Mouse (Mus musculus) CH12.LX (cell line): ENCODE data around the gene Fam71f1. TPM values are rescaled to one million over a fixed set of nuclear protein-coding genes. Genes with fewer than 3 reads are reported as not detected.
"Not testable (repeated sequence)": the region's sequence is repeated elsewhere in the genome, so short reads cannot be mapped to it uniquely, and the experiment has no call there.

Experiments
- DNase-seq: peaks from one replicate; pipeline ENCODE4 v3.0.0-alpha.2; 2013; ENCODE audit errors: extremely low read depth
- H3K27ac ChIP-seq: 2 replicates; pipeline ENCODE4 v1.5.1; 2012; ENCODE audit warnings: low read depth, mild to moderate bottlenecking, control low read depth, moderate library complexity; ENCODE audit not compliant: insufficient read depth
- H3K27me3 ChIP-seq: replicated peaks from 2 replicates; pipeline ENCODE3; 2012; ENCODE audit warnings: inconsistent platforms
- H3K36me3 ChIP-seq, 2 experiments: replicated peaks in 1 of 2; 2 replicates each; pipeline versions ENCODE3 to v1.6.1; 2012; ENCODE audit warnings: inconsistent platforms in 1 of 2, low read length in 1 of 2, mild to moderate bottlenecking in 1 of 2, mixed read lengths in 1 of 2, moderate library complexity in 1 of 2; ENCODE audit not compliant: control insufficient read depth in 1 of 2, insufficient read depth in 1 of 2
- H3K4me1 ChIP-seq, 2 experiments: 2 replicates each; pipeline ENCODE4 v1.6.1; 2012; ENCODE audit warnings: inconsistent platforms in 1 of 2, moderate library complexity in 1 of 2; ENCODE audit not compliant: insufficient read depth in 2 of 2, control insufficient read depth in 1 of 2
- H3K4me2 ChIP-seq: 2 replicates; pipeline ENCODE4 v1.6.1; 2012; ENCODE audit warnings: low read depth, mild to moderate bottlenecking, control low read depth; ENCODE audit not compliant: poor library complexity, insufficient read depth, severe bottlenecking
- H3K4me3 ChIP-seq, 3 experiments: fragments of 150-350 bp in 1 of 3; sonication (generic) in 1 of 3; replicated peaks in 1 of 3; 2 replicates each; pipeline versions ENCODE3 to v1.5.1; 2011 to 2012; ENCODE audit warnings: low read depth in 2 of 3, low read length in 2 of 3, mild to moderate bottlenecking in 2 of 3, moderate library complexity in 2 of 3, control low read depth in 1 of 3, improper control_type of control experiment in 1 of 3, inconsistent platforms in 1 of 3, mixed read lengths in 1 of 3; ENCODE audit not compliant: poor library complexity in 1 of 3
- H3K79me2 ChIP-seq: replicated peaks from 2 replicates; pipeline ENCODE4 v1.6.1; 2012; ENCODE audit warnings: mild to moderate bottlenecking, moderate library complexity; ENCODE audit not compliant: control insufficient read depth, poor library complexity, insufficient read depth, severe bottlenecking; ENCODE audit errors: extremely low read depth
- H3K9ac ChIP-seq: 2 replicates; pipeline ENCODE4 v1.6.1; 2012; ENCODE audit warnings: low read depth, mild to moderate bottlenecking, control low read depth, moderate library complexity; ENCODE audit not compliant: insufficient read depth
- H3K9me3 ChIP-seq: replicated peaks from 2 replicates; pipeline ENCODE3; 2012; ENCODE audit warnings: low read length, inconsistent platforms, mixed read lengths
- BHLHE40 ChIP-seq: IDR thresholded peaks from 2 replicates; pipeline ENCODE4 v1.6.1; 2011; ENCODE audit warnings: mild to moderate bottlenecking, low read depth, low read length, improper control_type of control experiment
- CHD2 ChIP-seq: IDR thresholded peaks from 2 replicates; pipeline ENCODE4 v1.6.1; 2011; ENCODE audit warnings: low read length, improper control_type of control experiment
- E2F4 ChIP-seq: IDR thresholded peaks from 2 replicates; pipeline ENCODE4 v1.6.1; 2011; ENCODE audit warnings: low read depth, low read length, improper control_type of control experiment; ENCODE audit not compliant: insufficient replicate concordance
- ETS1 ChIP-seq: conservative IDR thresholded peaks from 2 replicates; pipeline ENCODE4 v1.6.1; 2012; ENCODE audit warnings: low read depth, mild to moderate bottlenecking, inconsistent platforms, low read length, improper control_type of control experiment, moderate library complexity
- GABPA ChIP-seq: IDR thresholded peaks from 2 replicates; pipeline ENCODE4 v1.6.1; 2012; ENCODE audit warnings: low read depth, low read length, improper control_type of control experiment, inconsistent platforms; ENCODE audit not compliant: insufficient replicate concordance
- HCFC1 ChIP-seq: IDR thresholded peaks from 2 replicates; pipeline ENCODE4 v1.6.1; 2012; ENCODE audit warnings: low read depth, mild to moderate bottlenecking, inconsistent platforms, low read length, improper control_type of control experiment
- IRF4 ChIP-seq: IDR thresholded peaks from 2 replicates; pipeline ENCODE4 v1.6.1; 2014; ENCODE audit warnings: low read depth, mild to moderate bottlenecking, inconsistent platforms, low read length, improper control_type of control experiment
- JUN ChIP-seq: IDR thresholded peaks from 2 replicates; pipeline ENCODE4 v1.6.1; 2011; ENCODE audit warnings: low read depth, mild to moderate bottlenecking, low read length, improper control_type of control experiment, moderate library complexity; ENCODE audit not compliant: insufficient read depth
- KAT2A ChIP-seq: IDR thresholded peaks from 2 replicates; pipeline ENCODE4 v1.6.1; 2012; ENCODE audit warnings: low read length, improper control_type of control experiment, inconsistent platforms; ENCODE audit not compliant: insufficient replicate concordance
- MAX ChIP-seq: IDR thresholded peaks from 2 replicates; pipeline ENCODE4 v1.6.1; 2011; ENCODE audit warnings: low read length, improper control_type of control experiment
- MAZ ChIP-seq: IDR thresholded peaks from 2 replicates; pipeline ENCODE4 v1.6.1; 2012; ENCODE audit warnings: low read depth, mild to moderate bottlenecking, inconsistent platforms, low read length, improper control_type of control experiment, moderate library complexity
- MXI1 ChIP-seq: IDR thresholded peaks from 2 replicates; pipeline ENCODE4 v1.6.1; 2011; ENCODE audit warnings: mild to moderate bottlenecking, low read depth, low read length, improper control_type of control experiment
- MYC ChIP-seq: IDR thresholded peaks from 2 replicates; pipeline ENCODE4 v1.6.1; 2011; ENCODE audit warnings: low read depth, mild to moderate bottlenecking, improper control_type of control experiment, low read length
- POLR2A ChIP-seq: IDR thresholded peaks from 2 replicates; pipeline ENCODE4 v1.6.1; 2011; ENCODE audit warnings: low read depth, mild to moderate bottlenecking, improper control_type of control experiment, low read length
- POLR2AphosphoS2 ChIP-seq: IDR thresholded peaks from 2 replicates; pipeline ENCODE4 v1.6.1; 2011; ENCODE audit warnings: low read depth, low read length, improper control_type of control experiment
- RCOR1 ChIP-seq: conservative IDR thresholded peaks from 2 replicates; pipeline ENCODE4 v1.6.1; 2012; ENCODE audit warnings: low read depth, mild to moderate bottlenecking, inconsistent platforms, low read length, improper control_type of control experiment
- SIN3A ChIP-seq: IDR thresholded peaks from 2 replicates; pipeline ENCODE4 v1.6.1; 2012; ENCODE audit warnings: low read length, improper control_type of control experiment, inconsistent platforms
- SMC3 ChIP-seq: IDR thresholded peaks from 2 replicates; pipeline ENCODE4 v1.6.1; 2011; ENCODE audit warnings: low read depth, low read length, improper control_type of control experiment
- TBP ChIP-seq: conservative IDR thresholded peaks from 2 replicates; pipeline ENCODE4 v1.6.1; 2011; ENCODE audit warnings: low read depth, low read length, improper control_type of control experiment
- UBTF ChIP-seq: IDR thresholded peaks from 2 replicates; pipeline ENCODE4 v1.6.1; 2012; ENCODE audit warnings: low read depth, mild to moderate bottlenecking, inconsistent platforms, low read length, improper control_type of control experiment, moderate library complexity
- USF2 ChIP-seq: conservative IDR thresholded peaks from 2 replicates; pipeline ENCODE4 v1.6.1; 2011; ENCODE audit warnings: low read depth, low read length, improper control_type of control experiment
- ZKSCAN1 ChIP-seq: IDR thresholded peaks from 2 replicates; pipeline ENCODE4 v1.6.1; 2012; ENCODE audit warnings: low read depth, inconsistent platforms, low read length, improper control_type of control experiment, borderline replicate concordance
- ZMIZ1 ChIP-seq: IDR thresholded peaks from 2 replicates; pipeline ENCODE4 v1.6.1; 2012; ENCODE audit warnings: low read depth, mild to moderate bottlenecking, inconsistent platforms, low read length, improper control_type of control experiment
- dilution Hi-C: fragments of 300-500 bp; cut with MboI; formaldehyde crosslinking; loops from 2 replicates; pipeline ENCODE4 v1.14.3; 2020; ENCODE audit warnings: low sequenced_read_pairs; ENCODE audit not compliant: extremely low pct_unique_long_range_greater_than_20kb, extremely low pct_ligation_motif_present
- in situ Hi-C: fragments of 300-500 bp; cut with MboI; formaldehyde crosslinking; loops from 3 replicates; pipeline ENCODE4 v1.14.3; 2019; ENCODE audit warnings: low sequenced_read_pairs, low pct_ligation_motif_present, low pct_unique_long_range_greater_than_20kb, mixed read lengths
- polyA plus RNA-seq: library from polyadenylated mRNA; unstranded; fragments of >175 nt; gene quantifications from 2 replicates; pipeline ENCODE4 v1.2.1, GENCODE M21; 2012; ENCODE audit warnings: low read depth; ENCODE audit not compliant: insufficient read length
- total RNA-seq, 2 experiments: library from RNA; depleted of rRNA; stranded (reverse); fragments of 300-350 nt in 1 of 2; fragments of >200 nt in 1 of 2; gene quantifications; 2 replicates each; pipeline ENCODE4 v1.2.3; 2012 to 2014

Gene Fam71f1
- total and polyA plus RNA-seq, 3 experiments: not detected

- in situ Hi-C loops, H3K9ac ChIP-seq, H3K36me3 ChIP-seq, DNase-seq, H3K4me2 ChIP-seq, H3K4me3 ChIP-seq, H3K27ac ChIP-seq, H3K9me3 ChIP-seq, dilution Hi-C loops: not testable (repeated sequence)
- peaks cover 28% of the 10 kb centered on the region for H3K27me3 ChIP-seq
- TF ChIP-seq TBP: peak; percentile 87
- peaks cover 2 to 19% of the 10 kb centered on the region in 2 experiments; a peak in 2 of 4 replicates for H3K4me1 ChIP-seq
- H3K79me2 ChIP-seq: peaks cover 30% of the 10 kb centered on the region
These were observed 27.6 kb downstream of the Fam71f1 start for GRCm38 (mm10) chr6:29346512-29346911.

- no peak for DNase-seq
- Histone ChIP-seq H3K4me1 (peaks cover 2 to 19% of the 10 kb centered on the region in 2 experiments; a peak in 2 of 4 replicates), H3K27ac (no peak overlapping the region), H3K27me3 (peaks cover 24% of the 10 kb centered on the region), H3K9ac (peak overlapping the region; percentile 66), H3K36me3 (peaks cover 0 to 3% of the 10 kb centered on the region in 2 experiments), H3K4me2 (peak overlapping the region; percentile 90), H3K4me3 (peak overlapping the region; percentile 59 to 100 (median 75)), H3K9me3 (no peaks in the 10 kb centered on the region), H3K79me2 (peaks cover 37% of the 10 kb centered on the region)
- in situ Hi-C loops (no loop called here), dilution Hi-C loops (no loop called here)
- peak; percentile 0; the same call in 1 of the 2 replicates for TF ChIP-seq MYC
- no peak for TF ChIP-seq USF2
- TF ChIP-seq BHLHE40: no peak
These were observed 28.2 kb downstream of the Fam71f1 start for GRCm38 (mm10) chr6:29347189-29347588.

GRCm38 (mm10) chr6:29347665-29348370 lies 28.9 kb downstream of the Fam71f1 start, which contains the start of gene Calu:
Gene Calu (plus strand): TSS chr6:29348069.
- peaks cover 0 to 3% of the 10 kb centered on the region in 2 experiments for H3K36me3 ChIP-seq
- no peaks in the 10 kb centered on the region for H3K9me3 ChIP-seq
- peaks cover 22% of the 10 kb centered on the region for H3K27me3 ChIP-seq
- dilution Hi-C loops (no loop called here), in situ Hi-C loops (no loop called here)
- peaks cover 2 to 19% of the 10 kb centered on the region in 2 experiments; a peak in 2 of 4 replicates for H3K4me1 ChIP-seq
- H3K4me3 ChIP-seq: peak within 1 kb of the TSS; percentile 78 to 100 (median 95)
- H3K4me2 ChIP-seq: peak within 1 kb of the TSS; percentile 97
- no peak within 1 kb of the TSS for H3K27ac ChIP-seq
- DNase-seq: peak; percentile 98
- peak within 1 kb of the TSS; percentile 86 for H3K9ac ChIP-seq
- H3K79me2 ChIP-seq: peaks cover 42% of the 10 kb centered on the region
- TF ChIP-seq E2F4 (0 out of 2 replicates have a peak, but pooled peaks have one; percentile 40), KAT2A (0 out of 2 replicates have a peak, but pooled peaks have one; percentile 60), MAZ (0 out of 2 replicates have a peak, but pooled peaks have one; percentile 16), GABPA (no peak), MAX (no peak; the same call in none of the 2 replicates), IRF4 (no peak; the same call in 1 of the 2 replicates), SMC3 (no peak), USF2 (no peak), POLR2AphosphoS2 (peak; percentile 86; the same call in 1 of the 2 replicates), SIN3A (peak; percentile 60; the same call in 1 of the 2 replicates), JUN (no peak), ZMIZ1 (peak; percentile 93), MXI1 (peak; percentile 64), ZKSCAN1 (no peak), POLR2A (peak; percentile 99), ETS1 (no peak), HCFC1 (peak; percentile 77), RCOR1 (no peak), UBTF (no peak), CHD2 (peak; percentile 64)
